Mouse (Mus musculus) lung, postnatal 10 days (tissue): Measurements from ENCODE around the gene Trp73.

Experiments
- DNase-seq: peaks from one replicate; pipeline ENCODE4 v3.0.0; 2021

The Trp73 gene

DNA sequence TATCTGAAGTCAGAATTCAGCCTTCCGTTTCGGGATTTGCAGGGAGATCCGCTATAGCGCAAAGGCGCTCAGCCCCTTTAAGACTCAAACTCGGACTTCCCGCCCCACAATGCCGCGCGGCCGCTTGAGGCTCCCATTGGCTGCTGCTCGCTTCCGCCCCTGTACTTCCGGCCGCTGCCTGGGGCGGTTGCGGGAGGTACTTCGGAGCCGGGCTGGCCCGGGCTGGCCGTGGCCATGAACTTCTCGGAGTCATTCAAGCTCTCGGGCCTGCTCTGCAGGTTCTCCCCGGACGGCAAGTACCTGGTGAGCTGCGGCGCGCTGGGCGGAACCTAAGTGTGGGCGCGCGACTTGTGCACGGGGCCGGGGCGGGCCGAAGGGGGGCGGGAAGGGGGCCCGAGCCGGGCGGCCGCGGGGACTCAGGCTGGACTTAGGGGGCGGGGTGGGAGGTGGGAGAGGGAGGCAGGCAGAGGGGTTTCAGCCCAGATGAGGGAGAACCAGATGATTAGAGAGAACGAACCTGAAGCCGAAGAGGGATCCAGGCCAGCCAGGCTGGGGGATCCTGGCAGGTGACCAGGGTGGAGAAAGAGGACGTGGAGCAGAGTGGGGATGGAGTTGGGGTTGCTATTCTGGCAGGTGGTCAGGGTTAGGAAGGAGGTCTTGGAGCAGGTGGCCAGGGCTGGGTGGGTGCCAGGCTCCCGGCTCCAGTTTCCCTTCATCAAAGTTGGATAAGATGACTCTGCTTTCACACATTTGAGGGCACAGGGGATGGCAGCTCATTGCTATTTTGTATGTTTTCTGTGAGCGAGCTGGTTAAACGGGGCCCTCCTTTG lies 2.4 kb upstream of the Trp73 start, which contains the start of gene Wrap73:
Gene Wrap73 (plus strand): TSS at position 162 of the 830 bp plus-strand sequence.
- DNase-seq, result peak; percentile 94

GRCm38 (mm10) chr4:154141009-154141867 lies 1.2 kb upstream of the Trp73 start:
- no peak for DNase-seq

DNA sequence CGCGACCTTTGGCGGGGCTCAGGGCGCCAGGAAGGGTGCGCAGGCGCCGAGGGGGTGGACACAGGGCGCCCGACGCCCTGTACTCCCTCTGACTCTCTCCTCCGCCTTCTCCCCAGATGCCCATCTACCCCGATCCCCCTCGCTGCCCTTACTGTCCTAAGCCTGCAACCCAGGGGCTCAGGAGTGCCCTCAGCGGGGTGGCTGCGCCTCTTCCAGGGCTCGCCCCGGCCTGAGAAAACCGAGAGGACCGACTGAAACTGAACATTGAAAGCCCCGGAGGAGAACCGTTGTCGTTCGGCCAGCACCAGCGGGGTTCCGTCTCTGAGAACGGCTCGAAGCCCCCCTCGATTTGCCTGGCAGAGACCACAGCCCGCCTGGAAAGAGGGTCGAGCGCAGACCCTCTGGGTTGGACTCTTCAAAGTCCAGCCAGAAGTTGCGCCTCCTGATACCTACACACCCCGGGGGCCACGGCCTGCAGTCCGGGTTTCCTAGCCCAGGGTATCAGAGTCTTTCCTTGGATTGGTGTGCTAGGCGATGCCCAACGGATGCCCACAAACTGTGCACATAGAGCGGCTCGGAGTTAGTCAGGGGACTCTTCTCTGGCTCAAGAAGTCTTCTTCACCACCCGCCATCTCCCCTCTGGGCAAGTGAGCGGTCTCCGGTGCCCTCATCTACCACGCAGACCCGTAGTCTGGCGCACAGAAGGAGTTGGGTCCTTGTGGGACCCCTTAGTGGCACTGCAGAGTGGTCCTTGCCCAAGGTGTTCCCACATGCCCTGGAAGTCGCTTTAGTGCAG lies 403 bp upstream of the Trp73 start:
- no peak for DNase-seq

GRCm38 (mm10) chr4:154139671-154140181 lies 282 bp downstream of the Trp73 start:
- no peak for DNase-seq

DNA sequence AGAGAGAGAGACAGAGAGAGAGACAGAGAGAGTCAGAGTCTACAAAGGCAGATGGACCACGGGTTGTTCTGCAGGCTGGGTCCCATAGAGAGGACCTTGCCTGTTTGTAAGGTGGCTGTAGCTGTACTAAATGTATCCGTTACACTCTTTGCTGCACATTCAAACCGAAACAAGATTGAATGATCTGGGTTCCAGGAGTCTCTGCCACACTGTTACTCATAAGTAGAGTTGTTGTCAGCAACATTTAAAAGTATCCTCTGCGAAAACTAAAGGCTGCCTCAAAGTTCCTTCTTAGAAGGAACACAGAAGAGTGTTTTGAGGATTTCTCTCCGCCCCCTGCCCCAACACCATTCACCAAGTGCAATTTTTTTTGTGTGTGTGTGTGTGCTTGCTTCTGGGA lies 2.9 kb downstream of the Trp73 start:
- no peak for DNase-seq

- no peak for DNase-seq
These were observed 5.2 kb downstream of the Trp73 start for GRCm38 (mm10) chr4:154134803-154135202.

DNA sequence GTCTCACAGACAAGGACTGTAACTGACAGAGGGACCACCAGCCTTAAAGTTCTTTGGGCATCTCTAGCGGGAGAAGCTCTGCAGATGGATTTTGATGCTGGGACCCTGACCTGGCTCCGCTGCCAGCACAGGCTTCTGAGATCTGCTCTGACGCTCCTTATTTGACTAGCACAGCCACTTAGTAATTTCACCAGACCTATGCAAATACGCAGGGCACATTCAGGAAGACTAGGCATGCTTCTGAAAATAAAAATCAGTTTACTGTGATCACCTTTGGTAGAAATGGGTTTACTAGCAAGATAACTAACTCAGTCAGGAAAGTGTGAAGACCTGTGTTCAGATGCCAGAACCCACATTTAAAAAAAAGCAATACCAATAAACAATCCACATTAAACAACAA lies 8.1 kb downstream of the Trp73 start:
- DNase-seq, result no peak

DNA sequence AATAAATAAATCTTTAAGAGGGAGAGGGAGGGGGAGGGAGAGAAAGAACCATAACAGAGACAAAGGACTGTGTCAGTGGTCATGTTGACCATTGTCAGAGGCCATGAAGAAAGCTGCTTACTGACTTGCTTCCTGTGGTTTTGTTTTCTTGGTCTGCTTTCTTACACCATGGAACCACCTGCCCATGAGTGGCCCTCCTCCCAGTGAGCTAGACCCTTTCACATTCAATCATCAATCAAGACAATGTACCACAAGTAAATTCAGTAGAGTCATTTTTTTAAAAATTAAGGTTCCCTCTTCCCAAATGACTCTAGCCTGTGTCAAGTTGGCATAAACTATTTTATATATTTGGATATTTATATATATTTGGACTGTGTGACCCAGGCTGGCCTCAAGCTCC lies 10.1 kb downstream of the Trp73 start:
- DNase-seq, result no peak

DNA sequence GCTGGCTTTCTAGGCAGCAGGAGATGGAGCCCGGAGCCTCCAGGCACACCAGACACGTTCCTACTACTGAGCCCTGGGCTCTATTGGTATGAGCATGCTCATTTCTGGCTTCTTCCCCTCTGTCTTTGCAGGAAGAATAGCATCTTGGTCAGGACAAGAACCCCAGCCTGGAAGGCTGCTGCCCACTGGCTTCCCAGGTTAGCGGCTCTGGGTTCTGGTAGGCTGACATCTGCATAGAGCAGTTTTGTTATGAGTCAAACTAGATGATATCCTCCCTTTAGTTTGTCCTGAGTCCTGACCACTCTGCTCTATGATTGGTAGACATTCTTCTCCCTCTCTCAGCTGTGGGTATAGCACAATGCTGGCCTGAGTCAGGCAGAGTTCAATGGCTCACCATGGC lies 12.7 kb downstream of the Trp73 start:
- no peak for DNase-seq

- no peak for DNase-seq
These were observed 14.8 kb downstream of the Trp73 start for GRCm38 (mm10) chr4:154125202-154125601.

DNA sequence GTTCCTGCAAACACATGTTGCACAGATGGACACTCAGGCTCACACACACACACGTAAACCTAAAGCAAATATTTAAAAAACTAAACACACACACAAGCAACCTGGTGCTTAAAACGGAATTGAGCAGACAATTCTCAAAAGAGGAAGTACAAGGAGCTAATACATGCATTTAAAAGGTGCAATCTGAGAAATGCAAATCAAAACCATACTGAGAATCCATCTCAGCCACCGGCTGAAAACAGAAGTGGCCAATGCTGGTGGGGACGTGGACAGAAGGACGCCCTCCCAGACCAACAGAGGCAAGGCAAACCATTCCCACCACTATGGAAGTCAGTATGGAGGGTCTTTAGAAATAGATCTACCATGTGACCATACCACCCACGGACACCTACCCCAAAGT lies 16.5 kb downstream of the Trp73 start:
- no peak for DNase-seq

DNA sequence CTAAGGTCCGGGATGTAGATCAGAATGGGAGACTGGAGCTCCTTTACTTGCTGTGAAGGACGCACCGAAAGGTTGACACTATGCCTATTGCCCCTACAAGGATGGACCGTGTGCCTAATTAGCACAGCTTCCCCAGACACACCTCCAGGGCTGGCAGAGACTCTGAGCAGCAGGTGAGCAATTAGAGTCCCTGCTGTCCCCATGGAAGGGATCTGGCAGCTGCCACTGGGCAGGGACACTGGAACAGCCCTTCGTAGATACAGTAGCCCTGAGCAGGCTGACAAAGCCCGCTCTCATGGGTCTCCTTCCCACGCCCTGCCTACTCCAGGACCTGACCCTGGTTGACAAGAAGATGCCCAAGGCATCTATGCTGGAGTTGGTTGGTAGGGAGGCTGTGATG lies 17.6 kb downstream of the Trp73 start:
- no peak for DNase-seq

DNA sequence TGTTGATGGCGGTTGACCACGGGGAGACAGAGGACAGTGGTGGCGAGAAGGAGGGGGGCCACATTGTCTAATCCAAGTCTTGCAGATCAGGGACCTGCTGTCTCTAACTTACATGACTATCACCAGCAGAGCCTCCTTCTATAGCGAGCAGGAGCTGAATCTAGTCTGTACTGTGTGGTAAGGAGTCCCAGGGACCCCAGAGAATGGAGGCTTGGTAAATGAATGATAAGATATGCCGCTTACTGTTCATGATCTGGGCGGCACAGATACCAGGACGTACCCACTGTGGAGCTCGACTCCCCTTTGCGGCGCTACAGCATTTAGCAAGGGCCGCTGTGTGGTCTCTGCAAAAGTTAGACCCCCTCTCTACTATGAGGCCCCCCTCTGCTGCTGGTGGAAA lies 18.2 kb downstream of the Trp73 start:
- no peak for DNase-seq

GRCm38 (mm10) chr4:154119208-154119607 lies 20.8 kb downstream of the Trp73 start:
- no peak for DNase-seq

DNA sequence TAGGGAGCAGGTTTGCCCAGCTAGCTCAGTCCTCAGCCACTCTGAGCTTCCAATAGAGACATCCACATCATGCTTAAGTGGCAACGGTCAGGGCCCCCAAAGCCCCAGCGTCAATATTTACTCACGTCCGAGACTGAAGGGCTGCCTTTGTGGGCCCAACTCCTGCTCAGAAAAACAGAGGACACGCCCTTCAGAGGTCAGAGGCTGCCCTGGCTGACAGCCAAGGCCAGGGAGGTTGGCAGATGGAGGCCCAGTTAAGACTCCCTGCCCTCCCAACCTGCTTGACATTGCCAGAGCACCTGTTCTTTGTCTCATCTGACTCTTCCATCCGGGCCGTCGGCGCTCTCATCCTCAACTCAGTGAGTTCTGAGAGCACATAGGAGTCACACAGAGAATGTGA lies 21.2 kb downstream of the Trp73 start:
- no peak for DNase-seq

GRCm38 (mm10) chr4:154116421-154116820 lies 23.6 kb downstream of the Trp73 start:
- no peak for DNase-seq

GRCm38 (mm10) chr4:154109850-154110243 lies 30.2 kb downstream of the Trp73 start:
- DNase-seq, result no peak

DNA sequence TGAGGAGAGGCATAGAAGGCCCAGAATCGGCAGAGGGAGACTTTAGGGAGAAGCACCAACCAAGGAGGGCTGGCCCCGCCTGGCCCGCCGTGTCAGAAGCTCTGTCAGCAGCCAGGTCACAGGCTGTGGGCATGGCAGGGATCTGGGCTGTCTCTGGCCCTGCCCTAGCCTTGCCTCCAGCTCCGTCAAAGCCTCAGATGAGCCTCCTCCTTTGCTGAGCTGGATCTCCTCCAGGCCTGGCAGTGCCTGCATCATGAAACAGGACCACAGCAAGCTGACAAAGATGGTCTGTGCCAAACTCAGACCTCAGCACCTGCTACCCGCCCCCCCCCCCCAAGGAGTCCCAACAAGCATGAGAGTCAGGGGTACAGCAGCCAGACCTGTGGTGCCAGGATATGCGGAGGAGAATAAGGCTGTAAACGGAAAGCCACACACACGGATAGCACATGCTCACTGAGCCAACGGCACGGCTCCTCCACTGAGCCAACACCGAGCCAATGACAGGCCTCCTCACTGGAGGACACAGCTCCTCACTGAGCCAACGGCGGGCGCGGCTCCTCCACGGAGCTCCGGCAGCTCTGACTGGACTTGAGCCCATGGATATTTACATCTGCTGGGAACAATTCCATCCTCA lies 30.7 kb downstream of the Trp73 start:
- no peak for DNase-seq

GRCm38 (mm10) chr4:154106497-154107061 lies 33.4 kb downstream of the Trp73 start:
- no peak for DNase-seq

DNA sequence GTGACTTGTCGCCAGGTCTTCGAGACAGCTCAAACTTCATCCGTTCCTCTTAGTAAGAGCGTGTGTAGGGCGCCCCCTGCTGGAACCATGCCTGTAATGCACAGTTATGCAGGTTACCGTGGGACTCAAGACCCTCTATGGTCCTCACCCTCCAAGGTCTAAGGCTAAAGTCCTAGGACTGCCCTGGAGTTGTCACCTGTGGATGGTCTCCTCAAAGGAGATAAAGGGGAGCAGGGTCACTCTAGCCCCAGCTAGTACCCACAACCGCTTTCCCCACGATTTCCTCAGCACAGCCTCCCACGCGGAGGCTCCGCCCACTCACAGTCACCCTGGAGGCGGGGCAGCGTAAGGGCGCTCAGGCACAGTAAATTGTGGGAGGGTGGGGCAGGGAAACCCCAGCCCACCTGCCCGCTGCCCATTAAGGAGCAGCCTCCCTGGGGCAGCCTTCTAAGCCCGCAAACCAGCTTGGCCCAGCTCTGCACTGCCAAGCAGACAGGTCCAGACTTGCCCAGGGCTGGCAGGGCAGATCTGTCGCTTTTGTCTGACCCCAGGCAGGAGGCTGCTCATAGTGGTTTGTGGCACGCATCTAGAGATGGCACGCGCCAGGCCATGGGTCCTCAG lies 34.5 kb downstream of the Trp73 start:
- DNase-seq, result peak; percentile 63

GRCm38 (mm10) chr4:154103912-154104311 lies 36.1 kb downstream of the Trp73 start:
- no peak for DNase-seq

GRCm38 (mm10) chr4:154103386-154103785 lies 36.6 kb downstream of the Trp73 start:
- DNase-seq, result no peak
